Comparison of ENCODE assay signal across 10 mouse cellular contexts in genomic region chr8:120308131-120308530, GRCm38 (mm10).
DNase-seq lines count a peak whose midpoint lies in the region; ATAC-seq lines count a peak whose summit lies in the region.
"Had no signal": no experiment of that assay in that cellular context is flagged by ENCODE, and none has a peak within 500 bp of the region (broad histone marks: within the 10 kb centered on the region; RNA-seq: fewer than 3 reads in every experiment).

No protein-coding gene starts in this region.

- H3K27ac ChIP-seq in lung, embryonic 15.5 days: peak overlapping the region; percentile 22; the same call in 1 of the 2 replicates
- H3K27ac ChIP-seq in forebrain, embryonic 13.5 days: peak overlapping the region; percentile 88
- H3K27ac ChIP-seq in midbrain, embryonic 10.5 days (replicated peaks): peak overlapping the region; percentile 84

- no peak for DNase-seq in lung, postnatal 36 days
- no peak for DNase-seq in midbrain, embryonic 10.5 days (ENCODE audit: low spot score)
- DNase-seq in embryo, embryonic 9.5 days (ENCODE audit: extremely low spot score): no peak
- no peak for DNase-seq in kidney, postnatal 4 days
- DNase-seq in layer of hippocampus, postnatal 36 days: no peak
- DNase-seq: lung, postnatal 14 days; right cerebral cortex, postnatal 14 days; thymus, postnatal 25 days had no signal

- no peak for ATAC-seq in lung, embryonic 15.5 days (ENCODE audit: borderline replicate concordance, extremely low read depth, low FRiP score, low TSS enrichment)
- ATAC-seq in forebrain, embryonic 13.5 days: no peak

- 0 out of 2 replicates have a peak overlapping the region, but pooled peaks have one; percentile 9 for H3K4me2 ChIP-seq in lung, embryonic 15.5 days
- H3K4me2 ChIP-seq in forebrain, embryonic 13.5 days: no peak overlapping the region

- H3K9me3 ChIP-seq in lung, embryonic 15.5 days: no peaks in the 10 kb centered on the region
- H3K9me3 ChIP-seq in forebrain, embryonic 13.5 days (replicated peaks): no peaks in the 10 kb centered on the region
- no peaks in the 10 kb centered on the region for H3K9me3 ChIP-seq in midbrain, embryonic 10.5 days (replicated peaks)

- H3K4me3 ChIP-seq in lung, embryonic 15.5 days: no peak overlapping the region
- no peak overlapping the region for H3K4me3 ChIP-seq in forebrain, embryonic 13.5 days
- 0 out of 2 replicates have a peak overlapping the region, but pooled peaks have one; percentile 11 for H3K4me3 ChIP-seq in midbrain, embryonic 10.5 days

- no peak overlapping the region for H3K9ac ChIP-seq in lung, embryonic 15.5 days
- H3K9ac ChIP-seq in forebrain, embryonic 13.5 days: no peak overlapping the region

- H3K36me3 ChIP-seq in lung, embryonic 15.5 days: no peaks in the 10 kb centered on the region
- H3K36me3 ChIP-seq in forebrain, embryonic 13.5 days (ENCODE audit: poor library complexity, severe bottlenecking): no peaks in the 10 kb centered on the region
- no peaks in the 10 kb centered on the region for H3K36me3 ChIP-seq in midbrain, embryonic 10.5 days

- 53% methylated on average over 8 of the region's 8 CpGs for WGBS in lung, embryonic 15.5 days
- 38% methylated on average over 8 of the region's 8 CpGs for WGBS in forebrain, embryonic 13.5 days
- 33% methylated on average over 8 of the region's 8 CpGs for WGBS in midbrain, embryonic 10.5 days

- H3K4me1 ChIP-seq in lung, embryonic 15.5 days: peaks cover 48% of the 10 kb centered on the region
- peaks cover 73% of the 10 kb centered on the region for H3K4me1 ChIP-seq in forebrain, embryonic 13.5 days
- H3K4me1 ChIP-seq in midbrain, embryonic 10.5 days: peaks cover 94% of the 10 kb centered on the region

- H3K27me3 ChIP-seq in lung, embryonic 15.5 days: 0 out of 2 replicates have a peak, but pooled peaks cover 8% of the 10 kb centered on the region
- H3K27me3 ChIP-seq in forebrain, embryonic 13.5 days: peaks cover 18% of the 10 kb centered on the region
- peaks cover 90% of the 10 kb centered on the region for H3K27me3 ChIP-seq in midbrain, embryonic 10.5 days (ENCODE audit: low read depth, poor library complexity, severe bottlenecking)

Comparison
In these comparisons a context has a peak if more than half of its experiments do, and no peak if none do; other contexts are left out.
1. H3K27ac ChIP-seq: peak in every context shown above with its lines; median percentile 88 in forebrain, embryonic 13.5 days; 84 in midbrain, embryonic 10.5 days; 22 in lung, embryonic 15.5 days.